Mouse (Mus musculus): ENCODE data around the gene Depdc5. TPM values are rescaled to one million over a fixed set of nuclear protein-coding genes. Genes with fewer than 3 reads are reported as not detected.
"Not testable (repeated sequence)": the region's sequence is repeated elsewhere in the genome, so short reads cannot be mapped to it uniquely, and the experiment has no call there.

The Depdc5 gene
- polyA plus RNA-seq, 1 experiment = 44.7 TPM

- Histone ChIP-seq H3K27ac (ENCODE audit: insufficient read depth, low read length) (no peak overlapping the region), H3K4me1 (ENCODE audit: control insufficient read depth, insufficient read depth, low read length) (peaks cover 3% of the 10 kb centered on the region; the same call in 1 of the 2 replicates), H3K4me3 (ENCODE audit: insufficient read depth, low read length) (no peak overlapping the region)
- no peak for TF ChIP-seq POLR2A (IDR thresholded peaks at IDR 0.05; ENCODE audit: extremely low read depth, insufficient read depth, low read length)
Measured at GRCm38 (mm10) chr5:32869389-32870024, 6.0 kb downstream of the Depdc5 start.

GRCm38 (mm10) chr5:32872346-32872745, 8.8 kb downstream of the Depdc5 start:
- no peak for TF ChIP-seq POLR2A (IDR thresholded peaks at IDR 0.05; ENCODE audit: extremely low read depth, insufficient read depth, low read length)
- no peak for TF ChIP-seq CTCF (IDR thresholded peaks at IDR 0.05; ENCODE audit: extremely low read depth, insufficient read depth, low read length)
- Histone ChIP-seq H3K4me1 (ENCODE audit: control insufficient read depth, insufficient read depth, low read length) (no peaks in the 10 kb centered on the region), H3K4me3 (ENCODE audit: insufficient read depth, low read length) (no peak overlapping the region), H3K27ac (ENCODE audit: insufficient read depth, low read length) (no peak overlapping the region)

- H3K4me1 ChIP-seq (ENCODE audit: control insufficient read depth, insufficient read depth, low read length) = no peaks in the 10 kb centered on the region
- no peak overlapping the region for H3K4me3 ChIP-seq (ENCODE audit: insufficient read depth, low read length)
- no peak for TF ChIP-seq POLR2A (IDR thresholded peaks at IDR 0.05; ENCODE audit: extremely low read depth, insufficient read depth, low read length)
- TF ChIP-seq CTCF (IDR thresholded peaks at IDR 0.05; ENCODE audit: extremely low read depth, insufficient read depth, low read length) = no peak
- no peak overlapping the region for H3K27ac ChIP-seq (ENCODE audit: insufficient read depth, low read length)
Measured at GRCm38 (mm10) chr5:32886739-32887138, 23.2 kb downstream of the Depdc5 start.

GRCm38 (mm10) chr5:32907496-32907895, 44.0 kb downstream of the Depdc5 start:
- TF ChIP-seq CTCF (IDR thresholded peaks at IDR 0.05; ENCODE audit: extremely low read depth, insufficient read depth, low read length) (no peak), POLR2A (IDR thresholded peaks at IDR 0.05; ENCODE audit: extremely low read depth, insufficient read depth, low read length) (no peak)

GRCm38 (mm10) chr5:32914071-32914470, 50.6 kb downstream of the Depdc5 start:
- no peak overlapping the region for H3K27ac ChIP-seq (ENCODE audit: insufficient read depth, low read length)
- TF ChIP-seq CTCF (IDR thresholded peaks at IDR 0.05; ENCODE audit: extremely low read depth, insufficient read depth, low read length) = no peak
- no peak for TF ChIP-seq POLR2A (IDR thresholded peaks at IDR 0.05; ENCODE audit: extremely low read depth, insufficient read depth, low read length)
- H3K4me1 ChIP-seq (ENCODE audit: control insufficient read depth, insufficient read depth, low read length) = no peaks in the 10 kb centered on the region
- H3K4me3 ChIP-seq (ENCODE audit: insufficient read depth, low read length) = no peak overlapping the region

More at GRCm38 (mm10) chr5:32907496-32907895, 44.0 kb downstream of the Depdc5 start:
- Histone ChIP-seq H3K27ac (ENCODE audit: insufficient read depth, low read length) (no peak overlapping the region), H3K4me3 (ENCODE audit: insufficient read depth, low read length) (no peak overlapping the region), H3K4me1 (ENCODE audit: control insufficient read depth, insufficient read depth, low read length) (no peaks in the 10 kb centered on the region)

- not testable (repeated sequence) for H3K4me1 ChIP-seq (ENCODE audit: control insufficient read depth, insufficient read depth, low read length); H3K27ac ChIP-seq (ENCODE audit: insufficient read depth, low read length); H3K4me3 ChIP-seq (ENCODE audit: insufficient read depth, low read length)
Measured at GRCm38 (mm10) chr5:32919281-32919680, 55.8 kb downstream of the Depdc5 start.

GRCm38 (mm10) chr5:32922906-32923305, 59.4 kb downstream of the Depdc5 start:
- Histone ChIP-seq H3K27ac (ENCODE audit: insufficient read depth, low read length) (no peak overlapping the region), H3K4me3 (ENCODE audit: insufficient read depth, low read length) (no peak overlapping the region), H3K4me1 (ENCODE audit: control insufficient read depth, insufficient read depth, low read length) (peaks cover under 1% of the 10 kb centered on the region; the same call in 1 of the 2 replicates)
- no peak for TF ChIP-seq CTCF (IDR thresholded peaks at IDR 0.05; ENCODE audit: extremely low read depth, insufficient read depth, low read length)
- no peak for TF ChIP-seq POLR2A (IDR thresholded peaks at IDR 0.05; ENCODE audit: extremely low read depth, insufficient read depth, low read length)

- TF ChIP-seq CTCF (IDR thresholded peaks at IDR 0.05; ENCODE audit: extremely low read depth, insufficient read depth, low read length) (no peak), POLR2A (IDR thresholded peaks at IDR 0.05; ENCODE audit: extremely low read depth, insufficient read depth, low read length) (no peak)
- Histone ChIP-seq H3K4me1 (ENCODE audit: control insufficient read depth, insufficient read depth, low read length) (peaks cover 2% of the 10 kb centered on the region; the same call in 1 of the 2 replicates), H3K27ac (ENCODE audit: insufficient read depth, low read length) (peak overlapping the region; percentile 72; the same call in 1 of the 2 replicates), H3K4me3 (ENCODE audit: insufficient read depth, low read length) (no peak overlapping the region)
Measured at GRCm38 (mm10) chr5:32930761-32931160, 67.3 kb downstream of the Depdc5 start.

- peaks cover 5% of the 10 kb centered on the region; the same call in 1 of the 2 replicates for H3K4me1 ChIP-seq (ENCODE audit: control insufficient read depth, insufficient read depth, low read length)
Measured at GRCm38 (mm10) chr5:32934654-32935053, 71.2 kb downstream of the Depdc5 start.

GRCm38 (mm10) chr5:32940586-32940985, 77.1 kb downstream of the Depdc5 start:
- no peak overlapping the region for H3K27ac ChIP-seq (ENCODE audit: insufficient read depth, low read length)
- H3K4me3 ChIP-seq (ENCODE audit: insufficient read depth, low read length) = no peak overlapping the region
- TF ChIP-seq POLR2A (IDR thresholded peaks at IDR 0.05; ENCODE audit: extremely low read depth, insufficient read depth, low read length) (no peak), CTCF (IDR thresholded peaks at IDR 0.05; ENCODE audit: extremely low read depth, insufficient read depth, low read length) (no peak)
- peaks cover 5% of the 10 kb centered on the region; the same call in 1 of the 2 replicates for H3K4me1 ChIP-seq (ENCODE audit: control insufficient read depth, insufficient read depth, low read length)

More at GRCm38 (mm10) chr5:32934654-32935053, 71.2 kb downstream of the Depdc5 start:
- Histone ChIP-seq H3K4me3 (ENCODE audit: insufficient read depth, low read length) (no peak overlapping the region), H3K27ac (ENCODE audit: insufficient read depth, low read length) (no peak overlapping the region)
- TF ChIP-seq POLR2A (IDR thresholded peaks at IDR 0.05; ENCODE audit: extremely low read depth, insufficient read depth, low read length) (no peak), CTCF (IDR thresholded peaks at IDR 0.05; ENCODE audit: extremely low read depth, insufficient read depth, low read length) (peak; percentile 24; the same call in 1 of the 2 replicates)
